In the genomic region with DNA sequence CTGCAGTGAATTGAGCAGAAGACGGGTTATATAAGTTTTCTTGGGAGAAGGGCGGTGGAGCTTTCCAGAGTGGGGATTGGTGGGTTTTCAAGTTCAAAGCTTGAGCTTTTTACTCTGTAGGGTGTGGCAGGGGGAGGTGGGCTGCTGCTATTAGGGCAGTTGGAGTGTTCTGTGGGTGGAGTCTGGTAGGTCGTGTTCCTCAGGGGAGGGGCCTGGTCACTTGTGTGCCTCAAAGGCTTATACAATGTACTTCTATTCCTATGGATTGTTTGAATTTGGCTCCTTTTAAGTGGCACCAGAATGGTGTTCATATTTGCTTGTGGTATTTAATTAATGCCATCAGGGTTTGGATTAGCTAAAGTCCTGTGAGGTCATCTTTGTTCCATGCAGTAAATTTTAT, we compare ENCODE assay signal across 20 mouse cellular contexts. TPM values are rescaled to one million over a fixed set of nuclear protein-coding genes. Genes with fewer than 3 reads are reported as not detected.
DNase-seq lines count a peak whose midpoint lies in the region; ATAC-seq and TF ChIP-seq lines count a peak whose summit lies in the region.
"Had no signal": no experiment of that assay in that cellular context is flagged by ENCODE, and none has a peak within 500 bp of the region (broad histone marks: within the 10 kb centered on the region; RNA-seq: fewer than 3 reads in every experiment).

No protein-coding gene starts in this region.

- no peaks in the 10 kb centered on the region for H3K36me3 ChIP-seq in lung, embryonic 14.5 days (ENCODE audit: insufficient read depth)
- no peaks in the 10 kb centered on the region for H3K36me3 ChIP-seq in liver, embryonic 12.5 days
- H3K36me3 ChIP-seq in stomach, postnatal 0 days (ENCODE audit: control insufficient read depth, insufficient read depth, low read length): no peaks in the 10 kb centered on the region
- H3K36me3 ChIP-seq: forebrain, embryonic 10.5 days; heart, embryonic 13.5 days; liver, embryonic 15.5 days; midbrain, embryonic 13.5 days; neural tube, embryonic 13.5 days had no signal

- H3K9me3 ChIP-seq in lung, embryonic 14.5 days (ENCODE audit: low read depth, low read length): no peaks in the 10 kb centered on the region
- H3K9me3 ChIP-seq in liver, embryonic 12.5 days (replicated peaks): no peaks in the 10 kb centered on the region
- H3K9me3 ChIP-seq in stomach, postnatal 0 days (ENCODE audit: control insufficient read depth, low read length): no peaks in the 10 kb centered on the region
- H3K9me3 ChIP-seq: forebrain, embryonic 10.5 days; heart, embryonic 13.5 days; liver, embryonic 15.5 days; midbrain, embryonic 13.5 days; neural tube, embryonic 13.5 days had no signal

- WGBS in lung, embryonic 14.5 days: 53% methylated on average over 3 of the region's 3 CpGs
- 59% methylated on average over 3 of the region's 3 CpGs for WGBS in liver, embryonic 12.5 days (ENCODE audit: insufficient replicate concordance)
- WGBS in stomach, postnatal 0 days: 63% methylated on average over 3 of the region's 3 CpGs

- H3K4me1 ChIP-seq in lung, embryonic 14.5 days (ENCODE audit: insufficient read depth): peaks cover 23% of the 10 kb centered on the region
- H3K4me1 ChIP-seq in liver, embryonic 12.5 days: peaks cover 16% of the 10 kb centered on the region
- 0 out of 2 replicates have a peak, but pooled peaks cover 3% of the 10 kb centered on the region for H3K4me1 ChIP-seq in stomach, postnatal 0 days (replicated peaks; ENCODE audit: control insufficient read depth, insufficient read depth)
- H3K4me1 ChIP-seq: forebrain, embryonic 10.5 days; neural tube, embryonic 13.5 days had no signal

- ATAC-seq in lung, embryonic 14.5 days (ENCODE audit: insufficient read depth): peak; percentile 73
- ATAC-seq in granulocyte monocyte progenitor cell, adult 5-6 weeks (replicated peaks; ENCODE audit: poor library complexity, severe bottlenecking): 0 out of 2 replicates have a peak, but pooled peaks have one; percentile 1
- peak; percentile 54; the same call in 1 of the 2 replicates for ATAC-seq in liver, embryonic 12.5 days
- 0 out of 2 replicates have a peak, but pooled peaks have one; percentile 8 for ATAC-seq in stomach, postnatal 0 days (ENCODE audit: low FRiP score, low TSS enrichment)
- ATAC-seq: forebrain, postnatal 0 days; hindbrain, postnatal 0 days; midbrain, embryonic 13.5 days had no signal

- H3K9ac ChIP-seq in lung, embryonic 14.5 days: no peak overlapping the region
- no peak overlapping the region for H3K9ac ChIP-seq in liver, embryonic 12.5 days
- H3K9ac ChIP-seq in stomach, postnatal 0 days (ENCODE audit: low read length): no peak overlapping the region
- H3K9ac ChIP-seq: forebrain, postnatal 0 days; heart, embryonic 13.5 days; liver, embryonic 15.5 days; midbrain, embryonic 13.5 days; neural tube, embryonic 13.5 days had no signal

- no peak for TF ChIP-seq CTCF in lung, embryonic 14.5 days (IDR thresholded peaks at IDR 0.05; ENCODE audit: low read depth)
- no peak for TF ChIP-seq CTCF in stomach, postnatal 0 days (IDR thresholded peaks at IDR 0.05; ENCODE audit: low read depth)

- no peak overlapping the region for H3K4me3 ChIP-seq in lung, embryonic 14.5 days (ENCODE audit: low read depth, low read length)
- no peak overlapping the region for H3K4me3 ChIP-seq in liver, embryonic 12.5 days
- H3K4me3 ChIP-seq in stomach, postnatal 0 days (ENCODE audit: low read depth, low read length): no peak overlapping the region
- H3K4me3 ChIP-seq: forebrain, embryonic 10.5 days; heart, embryonic 13.5 days; liver, embryonic 15.5 days; midbrain, embryonic 13.5 days; neural tube, embryonic 13.5 days had no signal

- H3K27me3 ChIP-seq in lung, embryonic 14.5 days (ENCODE audit: insufficient read depth, low read length): no peaks in the 10 kb centered on the region
- H3K27me3 ChIP-seq in liver, embryonic 12.5 days (replicated peaks): no peaks in the 10 kb centered on the region; the same call in 1 of the 2 replicates
- H3K27me3 ChIP-seq in stomach, postnatal 0 days (ENCODE audit: control insufficient read depth, insufficient read depth, low read length): no peaks in the 10 kb centered on the region
- H3K27me3 ChIP-seq: heart, embryonic 13.5 days; liver, embryonic 15.5 days; midbrain, embryonic 13.5 days; neural tube, embryonic 13.5 days had no signal

- TF ChIP-seq EP300 in stomach, postnatal 0 days (optimal IDR thresholded peaks at IDR 0.05): no peak

- DNase-seq in lung, embryonic 14.5 days: peak; percentile 65
- no peak for DNase-seq in lung, postnatal 25 days (ENCODE audit: low spot score)
- DNase-seq in stomach, postnatal 0 days (ENCODE audit: low spot score): no peak
- no peak for DNase-seq in adrenal gland, adult 2 months
- DNase-seq in adrenal gland, postnatal 14 days: no peak
- DNase-seq: cerebellum, adult 9-11 months; forebrain, postnatal 0 days; heart, postnatal 4 days; kidney, adult 2 months; kidney, postnatal 10 days; layer of hippocampus, postnatal 36 days; spleen, adult 18-20 months had no signal

- H3K27ac ChIP-seq in lung, embryonic 14.5 days (ENCODE audit: low read depth): peak overlapping the region; percentile 44; the same call in 1 of the 2 replicates
- H3K27ac ChIP-seq in liver, embryonic 12.5 days: no peak overlapping the region
- no peak overlapping the region for H3K27ac ChIP-seq in stomach, postnatal 0 days (replicated peaks)
- H3K27ac ChIP-seq: forebrain, embryonic 10.5 days; heart, embryonic 13.5 days; hindbrain, postnatal 0 days; midbrain, embryonic 13.5 days; neural tube, embryonic 13.5 days had no signal

- no peak overlapping the region for H3K4me2 ChIP-seq in lung, embryonic 14.5 days
- H3K4me2 ChIP-seq in liver, embryonic 12.5 days: no peak overlapping the region
- no peak overlapping the region for H3K4me2 ChIP-seq in stomach, postnatal 0 days (replicated peaks; ENCODE audit: low read depth)
- H3K4me2 ChIP-seq: heart, embryonic 13.5 days; liver, embryonic 15.5 days; midbrain, embryonic 13.5 days; neural tube, embryonic 13.5 days had no signal

RNA-seq across cellular contexts. Expression of a gene that starts 12.6 kb away (rescaled TPM):
- 146 and 156 TPM in 2 replicates for polyA plus RNA-seq in lung, embryonic 14.5 days (2014; fragmentation: Nextera tagmentation; extraction: Ambion mirVana)
- total RNA-seq in granulocyte monocyte progenitor cell, adult 5-6 weeks (2014; fragmentation: Nextera tagmentation): 86.8 and 97.6 TPM in 2 replicates
- 61.9 and 91.1 TPM in 2 replicates for total RNA-seq in granulocyte monocyte progenitor cell, adult 5-6 weeks (2017)
- polyA plus RNA-seq in liver, embryonic 12.5 days (2016; fragmentation: Nextera tagmentation; extraction: Ambion mirVana): 17.2 and 19.6 TPM in 2 replicates
- 101 TPM in 2 replicates for polyA plus RNA-seq in stomach, postnatal 0 days (2015; fragmentation: Nextera tagmentation; extraction: Ambion mirVana)
- 10 to 100 TPM; 62.1 to 99.2 TPM for total RNA-seq in adrenal gland, adult 2 months (2021)
- 39.4 and 39.9 TPM in 2 replicates for polyA plus RNA-seq in adrenal gland, adult 2 months (2012; rRNA removed)
- 78.4 and 78.9 TPM in 2 replicates for total RNA-seq in adrenal gland, postnatal 14 days (2021)

Comparison
In these comparisons a context has a peak if more than half of its experiments do, and no peak if none do; other contexts are left out.
1. ATAC-seq: peak in every context shown above with its lines; median percentile 73 in lung, embryonic 14.5 days; 54 in liver, embryonic 12.5 days; 8 in stomach, postnatal 0 days; 1 in granulocyte monocyte progenitor cell, adult 5-6 weeks.